Mouse (Mus musculus) myocyte (in vitro differentiated cells): ENCODE results near the gene Noc3l. TPM values are rescaled to one million over a fixed set of nuclear protein-coding genes. Genes with fewer than 3 reads are reported as not detected.

Experiments
- H3K27me3 ChIP-seq: one replicate; pipeline ENCODE4 v1.6.1; 2011; ENCODE audit not compliant: control insufficient read depth, insufficient read depth, insufficient read length
- H3K36me3 ChIP-seq: one replicate; pipeline ENCODE4 v1.6.1; 2011; ENCODE audit not compliant: control insufficient read depth, insufficient read depth
- H3K4me2 ChIP-seq: one replicate; pipeline ENCODE4 v1.6.1; 2011; ENCODE audit warnings: low read depth, control low read depth
- H3K4me3 ChIP-seq: one replicate; pipeline ENCODE4 v1.5.1; 2011; ENCODE audit warnings: mild to moderate bottlenecking, control low read depth, moderate library complexity
- H3K79me2 ChIP-seq: one replicate; pipeline ENCODE4 v1.6.1; 2011; ENCODE audit not compliant: control insufficient read depth, insufficient read depth
- H3ac ChIP-seq: one replicate; pipeline ENCODE4 v1.6.1; 2011; ENCODE audit not compliant: control insufficient read depth, insufficient read length
- CEBPB ChIP-seq: IDR thresholded peaks from 2 replicates; pipeline ENCODE4 v1.6.1; 2011; ENCODE audit warnings: mild to moderate bottlenecking, moderate library complexity; ENCODE audit not compliant: poor library complexity, insufficient read depth, severe bottlenecking
- E2F4 ChIP-seq: IDR thresholded peaks from one replicate; pipeline ENCODE4 v1.6.1; 2011; ENCODE audit warnings: mild to moderate bottlenecking, control low read depth, moderate library complexity; ENCODE audit not compliant: insufficient read depth
- MAX ChIP-seq: IDR thresholded peaks from one replicate; pipeline ENCODE4 v1.6.1; 2011; ENCODE audit warnings: low read depth, mild to moderate bottlenecking, control low read depth
- MYOD1 ChIP-seq, 3 experiments: IDR thresholded peaks; one replicate each; pipeline ENCODE4 v1.6.1; 2011; ENCODE audit warnings: control low read depth in 2 of 3, low read depth in 2 of 3, mild to moderate bottlenecking in 2 of 3, moderate library complexity in 1 of 3; ENCODE audit not compliant: insufficient read length in 2 of 3, control insufficient read depth in 1 of 3
- MYOG ChIP-seq, 3 experiments: IDR thresholded peaks; one replicate each; pipeline ENCODE4 v1.6.1; 2011; ENCODE audit warnings: control low read depth in 2 of 3, low read depth in 2 of 3, mild to moderate bottlenecking in 2 of 3; ENCODE audit not compliant: insufficient read length in 2 of 3, control insufficient read depth in 1 of 3, insufficient read depth in 1 of 3
- POLR2A ChIP-seq: IDR thresholded peaks from one replicate; pipeline ENCODE4 v1.6.1; 2011; ENCODE audit warnings: low read depth, mild to moderate bottlenecking, control low read depth, moderate library complexity; ENCODE audit not compliant: insufficient read length
- POLR2AphosphoS2 ChIP-seq: IDR thresholded peaks from one replicate; pipeline ENCODE4 v1.6.1; 2011; ENCODE audit warnings: low read depth, control low read depth; ENCODE audit not compliant: insufficient read length
- REST ChIP-seq: IDR thresholded peaks from one replicate; pipeline ENCODE4 v1.6.1; 2011; ENCODE audit warnings: mild to moderate bottlenecking, control low read depth, moderate library complexity; ENCODE audit not compliant: insufficient read depth, insufficient read length
- SRF ChIP-seq: IDR thresholded peaks from one replicate; pipeline ENCODE4 v1.6.1; 2011; ENCODE audit warnings: low read depth; ENCODE audit not compliant: control insufficient read depth, insufficient read length
- TCF12 ChIP-seq: IDR thresholded peaks from one replicate; pipeline ENCODE4 v1.6.1; 2011; ENCODE audit warnings: mild to moderate bottlenecking, control low read depth; ENCODE audit not compliant: poor library complexity, insufficient read depth, severe bottlenecking
- TCF3 ChIP-seq: IDR thresholded peaks from one replicate; pipeline ENCODE4 v1.6.1; 2011; ENCODE audit warnings: low read depth, control low read depth; ENCODE audit not compliant: insufficient read length
- USF1 ChIP-seq: IDR thresholded peaks from one replicate; pipeline ENCODE4 v1.6.1; 2011; ENCODE audit warnings: low read depth, mild to moderate bottlenecking, control low read depth, moderate library complexity
- polyA plus RNA-seq: library from polyadenylated mRNA; unstranded; fragments of >200 nt; fragmentation: generic; extraction: Trizol; gene quantifications from one replicate; pipeline ENCODE4 v1.2.1, GENCODE M21; 2012; ENCODE audit warnings: missing spikeins

The Noc3l gene
- polyA plus RNA-seq: 4.9 TPM

DNA sequence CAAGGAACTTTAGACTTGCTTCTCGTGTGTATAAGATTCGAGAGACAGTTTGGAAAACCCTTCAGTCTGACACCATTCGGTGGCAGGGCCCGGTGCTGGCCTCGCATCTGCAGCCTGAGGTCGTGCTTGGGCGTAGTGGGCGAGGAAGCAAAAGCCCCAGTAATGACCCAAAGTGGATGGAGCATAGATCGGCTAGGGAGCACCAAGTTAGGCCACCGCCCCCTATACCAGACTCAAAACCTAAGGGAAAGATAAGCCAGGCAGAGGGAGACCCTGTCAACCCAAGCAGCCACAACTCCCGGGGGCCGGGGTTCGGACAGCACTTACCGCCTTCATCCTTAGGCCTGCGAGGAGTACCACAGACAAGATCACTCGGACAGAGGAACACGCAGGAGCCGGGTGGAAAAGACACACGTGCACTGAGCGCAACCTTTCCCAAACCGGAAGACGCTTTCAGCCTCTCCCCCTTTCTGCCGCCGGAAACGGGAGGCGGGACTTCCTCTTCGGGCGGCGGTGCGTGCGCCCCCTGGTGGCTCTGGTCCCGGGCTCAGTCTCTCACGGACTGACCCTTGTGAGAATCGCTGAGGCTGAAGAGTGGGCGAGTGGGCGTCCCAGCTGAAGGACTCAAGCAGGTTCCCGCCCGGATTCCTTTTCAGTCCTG, at the start of gene Noc3l:
TSS of gene Noc3l (minus strand) at position 472 of the 661 bp plus-strand sequence.
- Histone ChIP-seq H3K4me3 (peak within 1 kb of the TSS; percentile 94), H3K4me2 (peak within 1 kb of the TSS; percentile 89), H3K79me2 (peaks cover 23% of the 10 kb centered on the region), H3K36me3 (peaks cover 19% of the 10 kb centered on the region), H3K27me3 (peaks cover 1% of the 10 kb centered on the region), H3ac (peak within 1 kb of the TSS; percentile 91)
- TF ChIP-seq REST: no peak
- TF ChIP-seq POLR2AphosphoS2: peak; percentile 88
- TF ChIP-seq MYOD1 (IDR thresholded peaks at IDR 0.05; ENCODE audit: control insufficient read depth in 1 of 3, insufficient read length in 2 of 3, low read depth in 2 of 3): no peak
- no peak for TF ChIP-seq MYOG (IDR thresholded peaks at IDR 0.05; ENCODE audit: control insufficient read depth in 1 of 3, insufficient read depth in 1 of 3, insufficient read length in 2 of 3, low read depth in 2 of 3)
- peak; percentile 80 for TF ChIP-seq POLR2A
- no peak for TF ChIP-seq SRF
- TF ChIP-seq TCF12: no peak
- TF ChIP-seq CEBPB: no peak
- TF ChIP-seq E2F4: no peak
- no peak for TF ChIP-seq TCF3
- no peak for TF ChIP-seq USF1
- TF ChIP-seq MAX: peak; percentile 73

DNA sequence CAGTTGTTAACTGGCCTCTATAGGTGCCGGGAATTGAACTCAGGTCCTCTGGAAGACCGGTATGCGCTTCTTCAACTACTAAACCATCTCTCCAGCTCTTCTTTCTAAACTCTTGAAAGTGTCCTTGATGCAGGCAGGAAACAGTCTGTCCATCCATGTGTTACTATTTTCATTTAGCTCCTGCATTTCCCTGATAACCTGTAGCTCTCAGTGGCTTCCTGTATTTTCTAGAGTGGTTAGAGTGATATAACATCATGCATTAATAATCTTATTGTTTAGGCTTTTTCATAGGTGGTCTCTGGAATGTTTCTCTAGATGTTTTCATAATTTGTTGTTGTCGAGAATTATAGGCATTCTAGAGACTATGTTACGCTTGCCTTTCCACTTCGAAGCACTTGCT, 43.5 kb upstream of the Noc3l start:
- H3K4me3 ChIP-seq: no peak overlapping the region
- TF ChIP-seq E2F4 (no peak), USF1 (no peak), CEBPB (no peak), TCF12 (no peak), TCF3 (no peak), POLR2A (no peak)
- no peaks in the 10 kb centered on the region for H3K36me3 ChIP-seq
- H3ac ChIP-seq: no peak overlapping the region
- peaks cover 6% of the 10 kb centered on the region for H3K27me3 ChIP-seq
- H3K4me2 ChIP-seq: no peak overlapping the region
- no peaks in the 10 kb centered on the region for H3K79me2 ChIP-seq

DNA sequence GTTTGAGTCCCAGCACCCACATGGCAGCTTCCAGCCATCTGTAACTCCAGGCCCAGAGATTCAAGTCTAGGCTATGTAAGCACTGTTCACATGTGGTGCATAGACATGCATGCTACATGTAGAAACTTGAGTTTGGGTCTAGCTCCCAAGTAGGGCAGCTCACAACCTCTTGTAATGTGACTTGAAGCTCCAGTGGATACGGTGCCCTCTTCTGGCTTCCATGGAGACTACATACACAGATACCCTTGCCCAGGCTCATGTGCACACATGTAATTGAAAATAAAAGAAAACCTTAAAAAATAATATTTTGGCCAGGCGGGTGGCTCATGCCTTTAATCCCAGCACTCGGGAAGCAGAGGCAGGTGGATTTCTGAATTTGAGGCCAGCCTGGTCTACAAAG, 39.2 kb upstream of the Noc3l start:
- no peaks in the 10 kb centered on the region for H3K79me2 ChIP-seq
- TF ChIP-seq POLR2A (no peak), POLR2AphosphoS2 (no peak), TCF12 (no peak), SRF (no peak), REST (no peak), E2F4 (no peak), MAX (no peak), TCF3 (no peak), USF1 (no peak), MYOD1 (IDR thresholded peaks at IDR 0.05; ENCODE audit: control insufficient read depth in 1 of 3, insufficient read length in 2 of 3, low read depth in 2 of 3) (no peak), MYOG (IDR thresholded peaks at IDR 0.05; ENCODE audit: control insufficient read depth in 1 of 3, insufficient read depth in 1 of 3, insufficient read length in 2 of 3, low read depth in 2 of 3) (no peak), CEBPB (no peak)
- H3K4me3 ChIP-seq: no peak overlapping the region
- H3K4me2 ChIP-seq: no peak overlapping the region
- peaks cover 18% of the 10 kb centered on the region for H3K27me3 ChIP-seq
- H3ac ChIP-seq: no peak overlapping the region
- H3K36me3 ChIP-seq: no peaks in the 10 kb centered on the region

DNA sequence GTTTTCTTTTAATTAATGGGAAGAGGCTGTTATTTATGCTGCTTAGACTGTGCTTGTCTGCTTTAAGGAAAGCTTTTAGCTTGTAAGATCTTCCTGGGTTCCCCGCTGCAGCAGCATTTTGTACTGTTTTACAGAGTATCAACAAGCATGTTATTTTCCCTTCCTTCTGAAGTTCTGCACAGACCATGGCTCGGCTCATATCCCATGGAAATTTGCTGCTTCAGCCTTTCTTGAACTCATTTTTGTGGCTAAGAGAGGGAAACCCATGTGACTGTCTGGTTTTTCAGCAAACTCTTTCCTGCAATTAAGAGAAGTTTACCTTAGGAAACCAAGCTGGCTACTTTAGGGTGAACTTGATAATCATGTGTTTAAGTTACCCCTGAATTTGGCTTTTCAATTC, 27.3 kb upstream of the Noc3l start:
- Histone ChIP-seq H3K27me3 (peaks cover 6% of the 10 kb centered on the region), H3K4me3 (no peak overlapping the region), H3K4me2 (no peak overlapping the region), H3K36me3 (no peaks in the 10 kb centered on the region), H3ac (no peak overlapping the region), H3K79me2 (no peaks in the 10 kb centered on the region)
- TF ChIP-seq MYOD1 (IDR thresholded peaks at IDR 0.05; ENCODE audit: control insufficient read depth in 1 of 3, insufficient read length in 2 of 3, low read depth in 2 of 3): no peak
- TF ChIP-seq USF1: no peak
- TF ChIP-seq TCF3: no peak
- TF ChIP-seq POLR2AphosphoS2: no peak
- TF ChIP-seq E2F4: no peak
- no peak for TF ChIP-seq TCF12
- TF ChIP-seq CEBPB: no peak
- TF ChIP-seq POLR2A: no peak
- no peak for TF ChIP-seq SRF
- TF ChIP-seq REST: no peak
- no peak for TF ChIP-seq MYOG (IDR thresholded peaks at IDR 0.05; ENCODE audit: control insufficient read depth in 1 of 3, insufficient read depth in 1 of 3, insufficient read length in 2 of 3, low read depth in 2 of 3)
- TF ChIP-seq MAX: no peak

DNA sequence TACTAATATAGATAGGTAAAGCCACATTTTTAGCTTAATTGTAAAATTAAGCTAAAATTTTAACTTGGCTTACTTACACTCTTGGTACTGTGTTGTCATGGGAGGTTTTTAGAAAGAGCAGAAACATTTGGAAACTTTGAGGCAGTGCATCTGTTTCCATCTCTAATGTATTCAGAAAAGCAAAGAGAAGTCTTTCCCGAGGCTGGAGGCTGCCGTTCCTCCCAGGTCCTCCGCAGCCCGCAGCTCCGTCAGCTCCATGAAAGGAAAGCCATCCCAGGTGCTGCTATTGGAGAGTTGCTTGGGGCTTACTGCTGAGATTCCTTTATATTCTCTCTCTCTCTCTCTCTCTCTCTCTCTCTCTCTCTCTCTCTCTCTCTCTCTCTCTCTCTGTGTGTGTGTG, 25.8 kb upstream of the Noc3l start:
- no peak overlapping the region for H3K4me2 ChIP-seq
- H3K79me2 ChIP-seq: no peaks in the 10 kb centered on the region
- no peaks in the 10 kb centered on the region for H3K36me3 ChIP-seq
- H3K27me3 ChIP-seq: peaks cover 6% of the 10 kb centered on the region
- H3K4me3 ChIP-seq: no peak overlapping the region
- no peak for TF ChIP-seq REST
- TF ChIP-seq POLR2AphosphoS2: no peak
- TF ChIP-seq TCF3: no peak
- TF ChIP-seq E2F4: no peak
- TF ChIP-seq USF1: no peak
- TF ChIP-seq POLR2A: no peak
- TF ChIP-seq CEBPB: no peak
- no peak for TF ChIP-seq SRF
- TF ChIP-seq MYOG (IDR thresholded peaks at IDR 0.05; ENCODE audit: control insufficient read depth in 1 of 3, insufficient read depth in 1 of 3, insufficient read length in 2 of 3, low read depth in 2 of 3): no peak
- no peak for TF ChIP-seq MYOD1 (IDR thresholded peaks at IDR 0.05; ENCODE audit: control insufficient read depth in 1 of 3, insufficient read length in 2 of 3, low read depth in 2 of 3)
- TF ChIP-seq TCF12: no peak
- no peak for TF ChIP-seq MAX
- no peak overlapping the region for H3ac ChIP-seq
